Mouse (Mus musculus): ENCODE results near the gene Rab1b.

DNA sequence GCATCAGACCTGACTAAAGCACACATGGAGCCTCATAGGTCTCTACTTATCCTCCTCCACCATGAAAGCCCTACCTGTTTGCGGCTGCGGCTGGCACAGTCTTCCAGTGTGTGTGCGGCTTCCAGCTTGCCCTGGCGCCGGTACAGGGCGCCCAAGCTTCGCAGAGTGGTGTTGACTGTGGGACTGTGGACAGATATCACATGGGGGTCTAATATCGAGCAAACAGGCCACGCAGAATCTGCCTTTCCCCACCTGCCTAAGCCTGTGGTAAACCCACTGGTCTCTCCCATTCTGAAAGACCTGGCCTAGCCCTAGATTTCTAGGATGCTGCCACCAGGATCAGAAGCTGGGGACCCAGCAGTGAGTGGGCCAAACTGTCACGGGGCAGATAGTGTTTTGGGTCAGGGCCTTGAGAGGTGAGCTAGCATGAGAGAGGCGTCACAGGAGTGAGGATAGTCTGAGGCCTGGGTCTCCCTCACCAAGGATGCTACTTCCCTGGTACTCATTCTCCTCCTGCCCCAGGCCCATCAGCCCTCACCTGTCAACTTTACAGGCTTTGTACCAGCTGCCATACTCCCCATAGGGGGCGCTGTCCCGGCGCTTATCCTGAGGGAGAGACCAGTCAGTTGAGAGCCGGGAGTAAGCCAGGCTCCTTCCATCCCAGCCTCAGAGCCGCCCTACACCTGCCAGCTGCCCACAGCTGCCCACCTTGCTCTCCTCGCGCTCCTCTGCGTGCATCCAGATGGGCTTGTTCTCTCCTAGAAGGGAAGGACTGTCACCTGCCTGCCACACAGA is 3.0 kb upstream of the Rab1b start:
- TF ChIP-seq POLR2A (IDR thresholded peaks at IDR 0.05; ENCODE audit: low read depth, low read length) (no peak), CTCF (IDR thresholded peaks at IDR 0.05; ENCODE audit: borderline replicate concordance, insufficient read depth, low read length) (no peak)
